ENCODE assay signal across 13 mouse cellular contexts in the genomic region with DNA sequence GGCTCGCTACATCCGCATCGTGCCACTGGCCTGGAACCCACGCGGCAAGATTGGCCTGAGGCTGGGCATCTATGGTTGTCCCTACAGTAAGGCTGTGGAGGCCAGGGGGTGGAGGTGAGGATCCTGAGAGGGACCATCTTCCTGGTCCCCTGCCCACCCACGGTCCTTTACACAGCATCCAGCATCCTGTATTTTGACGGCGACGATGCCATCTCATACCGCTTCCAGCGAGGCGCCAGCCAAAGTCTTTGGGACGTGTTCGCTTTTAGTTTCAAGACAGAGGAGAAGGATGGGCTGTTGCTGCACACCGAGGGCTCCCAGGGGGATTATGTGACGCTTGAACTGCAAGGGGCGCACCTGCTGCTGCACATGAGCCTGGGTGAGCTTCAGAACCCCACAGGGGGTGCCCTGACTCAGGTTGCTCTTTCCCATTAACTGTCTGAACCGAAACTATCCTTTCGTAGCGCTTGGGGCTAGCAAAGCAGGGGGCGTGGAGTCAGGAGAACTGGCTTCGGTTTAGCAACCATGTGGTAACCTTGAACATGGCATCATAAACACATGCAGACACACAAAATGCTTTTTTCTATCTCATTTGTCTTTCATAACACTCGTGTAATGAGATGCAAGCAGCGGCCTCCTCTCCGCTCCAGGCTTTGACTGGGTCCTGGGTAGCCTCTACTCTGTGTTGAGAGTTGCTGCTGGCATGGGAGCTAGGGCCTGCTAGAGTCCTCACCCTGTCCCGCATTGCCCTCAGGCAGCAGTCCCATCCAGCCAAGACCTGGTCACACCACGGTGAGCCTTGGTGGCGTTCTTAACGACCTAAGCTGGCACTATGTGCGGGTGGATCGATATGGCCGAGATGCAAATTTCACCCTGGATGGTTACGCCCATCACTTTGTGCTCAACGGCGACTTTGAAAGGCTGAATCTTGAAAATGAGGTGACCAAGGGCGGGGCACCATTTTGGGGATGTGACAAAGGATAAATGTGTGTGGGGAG. TPM values are rescaled to one million over a fixed set of nuclear protein-coding genes. Genes with fewer than 3 reads are reported as not detected.
DNase-seq lines count a peak whose midpoint lies in the region; ATAC-seq and TF ChIP-seq lines count a peak whose summit lies in the region.
"Had no signal": no experiment of that assay in that cellular context is flagged by ENCODE, and none has a peak within 500 bp of the region (broad histone marks: within the 10 kb centered on the region; RNA-seq: fewer than 3 reads in every experiment).

No protein-coding gene starts in this region.

- H3K27ac ChIP-seq in layer of hippocampus, adult 2 months: peak overlapping the region; percentile 96; the same call in 1 of the 2 replicates
- H3K27ac ChIP-seq in embryonic facial prominence, embryonic 14.5 days (replicated peaks; ENCODE audit: low read depth, low read length): no peak overlapping the region
- no peak overlapping the region for H3K27ac ChIP-seq in midbrain, embryonic 16.5 days (ENCODE audit: low read length)
- H3K27ac ChIP-seq: embryonic facial prominence, embryonic 12.5 days; liver, embryonic 15.5 days had no signal

- no peak for ATAC-seq in embryonic facial prominence, embryonic 14.5 days (ENCODE audit: low read depth)
- no peak for ATAC-seq in midbrain, embryonic 16.5 days

- 54% methylated on average over 36 of the region's 36 CpGs for WGBS in embryonic facial prominence, embryonic 14.5 days
- WGBS in midbrain, embryonic 16.5 days: 55% methylated on average over 36 of the region's 36 CpGs

- H3K9me3 ChIP-seq in embryonic facial prominence, embryonic 14.5 days (ENCODE audit: control insufficient read depth, low read length): no peaks in the 10 kb centered on the region
- no peaks in the 10 kb centered on the region for H3K9me3 ChIP-seq in midbrain, embryonic 16.5 days (replicated peaks; ENCODE audit: control insufficient read depth, low read length, poor library complexity, severe bottlenecking)
- H3K9me3 ChIP-seq: embryonic facial prominence, embryonic 12.5 days; liver, embryonic 15.5 days had no signal

- peak overlapping the region; percentile 22; the same call in 1 of the 2 replicates for H3K9ac ChIP-seq in embryonic facial prominence, embryonic 14.5 days (ENCODE audit: low read depth, low read length)
- H3K9ac ChIP-seq in midbrain, embryonic 16.5 days (ENCODE audit: low read depth, low read length): peak overlapping the region; percentile 32; the same call in 1 of the 2 replicates
- H3K9ac ChIP-seq: embryonic facial prominence, embryonic 12.5 days; liver, embryonic 15.5 days had no signal

- peak overlapping the region; percentile 68 for H3K4me3 ChIP-seq in layer of hippocampus, adult 2 months
- H3K4me3 ChIP-seq in embryonic facial prominence, embryonic 14.5 days (ENCODE audit: low read depth, low read length): no peak overlapping the region
- no peak overlapping the region for H3K4me3 ChIP-seq in midbrain, embryonic 16.5 days (ENCODE audit: low read depth, low read length)
- H3K4me3 ChIP-seq: embryonic facial prominence, embryonic 12.5 days; liver, embryonic 15.5 days had no signal

- no peak overlapping the region for H3K4me2 ChIP-seq in embryonic facial prominence, embryonic 14.5 days (ENCODE audit: low read depth, low read length)
- peak overlapping the region; percentile 74 for H3K4me2 ChIP-seq in midbrain, embryonic 16.5 days (ENCODE audit: low read length)
- H3K4me2 ChIP-seq: embryonic facial prominence, embryonic 12.5 days; liver, embryonic 15.5 days had no signal

- DNase-seq in layer of hippocampus, adult 2 months (ENCODE audit: low spot score in 2 of 2): no peak
- DNase-seq in layer of hippocampus, postnatal 10 days (ENCODE audit: low spot score in 2 of 2): no peak
- peak; percentile 54 for DNase-seq in cerebellum, adult 8-10 months
- no peak for DNase-seq in embryonic facial prominence, embryonic 14.5 days (ENCODE audit: low spot score)
- no peak for DNase-seq in frontal cortex, adult 2 months (ENCODE audit: extremely low spot score in 1 of 2, low spot score in 1 of 2)
- DNase-seq in adrenal gland, adult 2 months: no peak
- DNase-seq in adrenal gland, postnatal 14 days: no peak
- DNase-seq: layer of hippocampus, postnatal 36 days; retina, postnatal 1 day had no signal

- H3K4me1 ChIP-seq in embryonic facial prominence, embryonic 14.5 days (ENCODE audit: control insufficient read depth, insufficient read depth, low read length): peaks cover 17% of the 10 kb centered on the region
- peaks cover 33% of the 10 kb centered on the region for H3K4me1 ChIP-seq in midbrain, embryonic 16.5 days (ENCODE audit: control insufficient read depth, insufficient read depth, low read length)

- TF ChIP-seq CTCF in layer of hippocampus, adult 2 months (conservative IDR thresholded peaks at IDR 0.05): no peak

- peaks cover 41% of the 10 kb centered on the region for H3K27me3 ChIP-seq in embryonic facial prominence, embryonic 14.5 days (replicated peaks; ENCODE audit: control insufficient read depth, insufficient read depth, low read length)
- H3K27me3 ChIP-seq in midbrain, embryonic 16.5 days (ENCODE audit: control insufficient read depth, insufficient read depth, low read depth, low read length): peaks cover 15% of the 10 kb centered on the region; the same call in 1 of the 2 replicates

- H3K36me3 ChIP-seq in embryonic facial prominence, embryonic 14.5 days (ENCODE audit: control insufficient read depth, insufficient read depth, low read length): no peaks in the 10 kb centered on the region
- 0 out of 2 replicates have a peak, but pooled peaks cover 2% of the 10 kb centered on the region for H3K36me3 ChIP-seq in midbrain, embryonic 16.5 days (ENCODE audit: control insufficient read depth, insufficient read depth, low read length)
- H3K36me3 ChIP-seq: embryonic facial prominence, embryonic 12.5 days; liver, embryonic 15.5 days had no signal

RNA-seq across cellular contexts. Expression of a gene that starts 3.1 kb away (rescaled TPM):
- not detected for total RNA-seq in layer of hippocampus, adult 2 months (2021)
- total RNA-seq in layer of hippocampus, postnatal 10 days (2021): not detected
- 0.28 TPM in 1 of 2 replicates, not detected in the other for polyA plus RNA-seq in embryonic facial prominence, embryonic 14.5 days (2014; fragmentation: Nextera tagmentation; extraction: Ambion mirVana)
- polyA plus RNA-seq in midbrain, embryonic 16.5 days (2015; fragmentation: Nextera tagmentation; extraction: Ambion mirVana): 0.47 and 0.62 TPM in 2 replicates
- 0.36 and 0.42 TPM in 2 replicates for polyA plus RNA-seq in frontal cortex, adult 2 months (2012; rRNA removed)
- total RNA-seq in adrenal gland, adult 2 months (2021): under 1 TPM; 0.26 to 0.83 TPM
- 0.84 and 1.6 TPM in 2 replicates for polyA plus RNA-seq in adrenal gland, adult 2 months (2012; rRNA removed)
- total RNA-seq in adrenal gland, postnatal 14 days (2021): 1.4 and 1.5 TPM in 2 replicates
- total RNA-seq: gastrocnemius, adult 18-20 months; layer of hippocampus, postnatal 36 days had no signal

RNA-seq across cellular contexts. Expression of a gene that starts 7.2 kb away (rescaled TPM):
- total RNA-seq in layer of hippocampus, adult 2 months (2021): 10 to 100 TPM; 14.5 to 15.4 TPM
- total RNA-seq in layer of hippocampus, postnatal 10 days (2021): 10 to 100 TPM; 13.2 to 13.4 TPM
- polyA plus RNA-seq in embryonic facial prominence, embryonic 14.5 days (2014; fragmentation: Nextera tagmentation; extraction: Ambion mirVana): 17.7 and 20.9 TPM in 2 replicates
- polyA plus RNA-seq in midbrain, embryonic 16.5 days (2015; fragmentation: Nextera tagmentation; extraction: Ambion mirVana): 6.5 and 7.6 TPM in 2 replicates
- 15.8 and 17.9 TPM in 2 replicates for polyA plus RNA-seq in frontal cortex, adult 2 months (2012; rRNA removed)
- total RNA-seq in adrenal gland, adult 2 months (2021): 10 to 100 TPM; 19.4 to 39.7 TPM
- 112 and 122 TPM in 2 replicates for polyA plus RNA-seq in adrenal gland, adult 2 months (2012; rRNA removed)
- total RNA-seq in adrenal gland, postnatal 14 days (2021): 30.5 and 32.7 TPM in 2 replicates

RNA-seq across cellular contexts. Expression of a gene that starts 8.0 kb away (rescaled TPM):
- total RNA-seq in layer of hippocampus, adult 2 months (2021): 100 to 1,000 TPM; 169 to 171 TPM
- total RNA-seq in layer of hippocampus, postnatal 10 days (2021): 10 to 100 TPM; 59.0 to 61.4 TPM
- polyA plus RNA-seq in embryonic facial prominence, embryonic 14.5 days (2014; fragmentation: Nextera tagmentation; extraction: Ambion mirVana): 1.6 and 1.9 TPM in 2 replicates
- polyA plus RNA-seq in midbrain, embryonic 16.5 days (2015; fragmentation: Nextera tagmentation; extraction: Ambion mirVana): 4.2 and 4.7 TPM in 2 replicates
- polyA plus RNA-seq in frontal cortex, adult 2 months (2012; rRNA removed): 65.8 TPM in 2 replicates
- total RNA-seq in adrenal gland, adult 2 months (2021): 1 to 10 TPM; 6.8 TPM
- 9.3 and 9.4 TPM in 2 replicates for polyA plus RNA-seq in adrenal gland, adult 2 months (2012; rRNA removed)
- 10.9 and 13.5 TPM in 2 replicates for total RNA-seq in adrenal gland, postnatal 14 days (2021)

RNA-seq across cellular contexts. Expression of a gene that starts 22.7 kb away (rescaled TPM):
- 10 to 100 TPM; 40.2 to 44.5 TPM for total RNA-seq in layer of hippocampus, adult 2 months (2021)
- 10 to 100 TPM; 31.7 to 41.4 TPM for total RNA-seq in layer of hippocampus, postnatal 10 days (2021)
- polyA plus RNA-seq in embryonic facial prominence, embryonic 14.5 days (2014; fragmentation: Nextera tagmentation; extraction: Ambion mirVana): 6.6 and 8.4 TPM in 2 replicates
- 62.9 and 71.4 TPM in 2 replicates for polyA plus RNA-seq in midbrain, embryonic 16.5 days (2015; fragmentation: Nextera tagmentation; extraction: Ambion mirVana)
- 56.4 and 58.0 TPM in 2 replicates for polyA plus RNA-seq in frontal cortex, adult 2 months (2012; rRNA removed)
- total RNA-seq in adrenal gland, adult 2 months (2021): 1 to 10 TPM; 6.2 to 7.5 TPM
- polyA plus RNA-seq in adrenal gland, adult 2 months (2012; rRNA removed): 5.5 and 6.0 TPM in 2 replicates
- 7.2 and 7.9 TPM in 2 replicates for total RNA-seq in adrenal gland, postnatal 14 days (2021)

RNA-seq across cellular contexts. Expression of a gene that starts 47.9 kb away (rescaled TPM):
- total RNA-seq in layer of hippocampus, adult 2 months (2021): 10 to 100 TPM; 73.6 to 81.8 TPM
- total RNA-seq in layer of hippocampus, postnatal 10 days (2021): 10 to 100 TPM; 27.9 to 30.9 TPM
- 14.8 and 15.5 TPM in 2 replicates for polyA plus RNA-seq in embryonic facial prominence, embryonic 14.5 days (2014; fragmentation: Nextera tagmentation; extraction: Ambion mirVana)
- 30.8 and 34.4 TPM in 2 replicates for polyA plus RNA-seq in midbrain, embryonic 16.5 days (2015; fragmentation: Nextera tagmentation; extraction: Ambion mirVana)
- 44.8 and 50.3 TPM in 2 replicates for polyA plus RNA-seq in frontal cortex, adult 2 months (2012; rRNA removed)
- 10 to 100 TPM; 31.3 to 35.0 TPM for total RNA-seq in adrenal gland, adult 2 months (2021)
- polyA plus RNA-seq in adrenal gland, adult 2 months (2012; rRNA removed): 17.1 and 20.1 TPM in 2 replicates
- 28.8 and 37.7 TPM in 2 replicates for total RNA-seq in adrenal gland, postnatal 14 days (2021)
